Mouse (Mus musculus): ENCODE results near the gene Trim75. TPM values are rescaled to one million over a fixed set of nuclear protein-coding genes. Genes with fewer than 3 reads are reported as not detected.

The Trim75 gene
- total and polyA plus RNA-seq, 3 experiments = not detected

GRCm38 (mm10) chr8:64941019-64941418, 46.6 kb downstream of the Trim75 start:
- intact Hi-C loops (cut with DNase I) = loop anchor here (1.0 to 5.0 kb wide), 6 partner anchors 59 to 323 kb away; partner anchors contain the start of genes Cpe and Msmo1
- no peaks in the 10 kb centered on the region for H3K79me2 ChIP-seq (replicated peaks; ENCODE audit: control insufficient read depth, insufficient read depth, low read length)
- peaks cover 1% of the 10 kb centered on the region; the same call in 1 of the 2 replicates for H3K4me1 ChIP-seq (ENCODE audit: control insufficient read depth, insufficient read depth, low read length)
- H3K36me3 ChIP-seq (ENCODE audit: control insufficient read depth, insufficient read depth, low read length) = no peaks in the 10 kb centered on the region
- DNase-seq = no peak
- no peak overlapping the region for H3K4me3 ChIP-seq
- 74% methylated on average over 8 of the region's 8 CpGs for WGBS
- H3K9ac ChIP-seq (ENCODE audit: low read depth, low read length) = no peak overlapping the region
- no peak overlapping the region for H3K27ac ChIP-seq
- H3K27me3 ChIP-seq (ENCODE audit: control insufficient read depth, insufficient read depth, low read length) = no peaks in the 10 kb centered on the region
- TF ChIP-seq EP300 (IDR thresholded peaks at IDR 0.05; ENCODE audit: insufficient read depth, low read depth, low read length) (no peak), CTCF (IDR thresholded peaks at IDR 0.05) (no peak), POLR2A (IDR thresholded peaks at IDR 0.05; ENCODE audit: insufficient read depth, low read depth, low read length) (no peak)

DNA sequence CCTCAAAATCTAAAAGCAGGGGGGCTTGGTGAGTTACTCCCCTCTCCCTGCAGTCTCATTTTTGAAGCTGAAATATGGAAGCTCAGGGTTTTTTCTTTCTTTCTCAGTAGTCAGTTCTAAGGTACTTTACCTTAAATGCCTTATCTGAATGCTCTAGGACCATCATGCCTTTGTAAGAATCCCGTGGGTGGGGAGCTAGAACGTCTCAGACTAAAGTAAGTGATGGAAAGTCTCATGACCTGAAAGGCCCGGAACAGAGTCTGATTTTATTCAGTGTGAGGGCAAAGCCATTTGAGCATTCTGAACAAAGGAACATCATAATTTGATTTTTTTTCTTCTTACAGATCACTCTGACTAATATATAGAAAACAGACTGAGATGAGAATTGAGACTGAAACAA, 52.6 kb downstream of the Trim75 start:
- intact Hi-C loops (cut with DNase I) = no loop called here
- Histone ChIP-seq H3K79me2 (replicated peaks; ENCODE audit: control insufficient read depth, insufficient read depth, low read length) (no peaks in the 10 kb centered on the region), H3K9ac (ENCODE audit: low read depth, low read length) (no peak overlapping the region), H3K27me3 (ENCODE audit: control insufficient read depth, insufficient read depth, low read length) (no peaks in the 10 kb centered on the region), H3K27ac (no peak overlapping the region), H3K4me1 (ENCODE audit: control insufficient read depth, insufficient read depth, low read length) (no peaks in the 10 kb centered on the region), H3K4me3 (no peak overlapping the region), H3K36me3 (ENCODE audit: control insufficient read depth, insufficient read depth, low read length) (no peaks in the 10 kb centered on the region)
- TF ChIP-seq POLR2A (IDR thresholded peaks at IDR 0.05; ENCODE audit: insufficient read depth, low read depth, low read length) = no peak
- TF ChIP-seq CTCF (IDR thresholded peaks at IDR 0.05) = no peak
- no peak for TF ChIP-seq EP300 (IDR thresholded peaks at IDR 0.05; ENCODE audit: insufficient read depth, low read depth, low read length)
- DNase-seq = no peak
- WGBS = 72% methylated on average over 3 of the region's 3 CpGs

Other genes with a start within 250 kb of the Trim75 start
- gene Klhl2, start 137.8 kb downstream of the Trim75 start, total RNA-seq (2021) = 10 to 100 TPM; 14.5 to 19.4 TPM
- gene Klhl2, start 137.8 kb downstream of the Trim75 start, polyA plus RNA-seq (2012; rRNA removed) = 6.0 and 8.1 TPM in 2 replicates
- gene Tmem192, start 40.6 kb downstream of the Trim75 start, total RNA-seq (2021) = 10 to 100 TPM; 21.0 to 26.2 TPM
- gene Tmem192, start 40.6 kb downstream of the Trim75 start, polyA plus RNA-seq (2012; rRNA removed) = 42.6 and 43.4 TPM in 2 replicates
- gene Trim61, start 30.7 kb upstream of the Trim75 start, total RNA-seq (2021) = not detected
- gene Trim61, start 30.7 kb upstream of the Trim75 start, polyA plus RNA-seq (2012; rRNA removed) = not detected in 2 replicates
- gene Trim60, start 30.8 kb upstream of the Trim75 start, total RNA-seq (2021) = not detected
- gene Trim60, start 30.8 kb upstream of the Trim75 start, polyA plus RNA-seq (2012; rRNA removed) = not detected in 2 replicates
- not detected for gene Apela, start 49.5 kb upstream of the Trim75 start, total RNA-seq (2021)
- gene Apela, start 49.5 kb upstream of the Trim75 start, polyA plus RNA-seq (2012; rRNA removed) = 0.27 TPM in 1 of 2 replicates, not detected in the other
- not detected for gene Gm10663, start 87.2 kb upstream of the Trim75 start, total RNA-seq (2021)
- gene Gm10663, start 87.2 kb upstream of the Trim75 start, polyA plus RNA-seq (2012; rRNA removed) = not detected in 2 replicates
- not detected for gene BC030870, start 141.7 kb upstream of the Trim75 start, total RNA-seq (2021)
- not detected in 2 replicates for gene BC030870, start 141.7 kb upstream of the Trim75 start, polyA plus RNA-seq (2012; rRNA removed)